Mouse (Mus musculus) adrenal gland, adult (tissue): ENCODE data around the gene Rgs18.

Experiments
- DNase-seq, 2 experiments: peaks; one replicate each; pipeline ENCODE4 v3.0.0; 2022 to 2023; ENCODE audit warnings: low spot score in 1 of 2; ENCODE audit not compliant: inconsistent age in 2 of 2

Rgs18 gene

GRCm38 (mm10) chr1:144775331-144775730 is at the start of gene Rgs18:
Gene Rgs18 (minus strand): TSS chr1:144775435.
- DNase-seq = no peak

- no peak for DNase-seq
Measured at GRCm38 (mm10) chr1:144774394-144774793, 841 bp downstream of the Rgs18 start.

GRCm38 (mm10) chr1:144766218-144766617 is 9.0 kb downstream of the Rgs18 start:
- no peak for DNase-seq

- DNase-seq = no peak
Measured at GRCm38 (mm10) chr1:144760792-144761191, 14.4 kb downstream of the Rgs18 start.

GRCm38 (mm10) chr1:144750763-144751162 is 24.5 kb downstream of the Rgs18 start:
- DNase-seq = no peak

GRCm38 (mm10) chr1:144746182-144746581 is 29.1 kb downstream of the Rgs18 start:
- DNase-seq = no peak

- no peak for DNase-seq
Measured at GRCm38 (mm10) chr1:144737739-144738138, 37.5 kb downstream of the Rgs18 start.

GRCm38 (mm10) chr1:144720736-144721135 is 54.5 kb downstream of the Rgs18 start:
- DNase-seq = no peak

GRCm38 (mm10) chr1:144704373-144704772 is 70.9 kb downstream of the Rgs18 start:
- DNase-seq = no peak
